Mouse (Mus musculus): ENCODE measurements around the gene Clrn3. TPM values are rescaled to one million over a fixed set of nuclear protein-coding genes. Genes with fewer than 3 reads are reported as not detected.

Gene Clrn3
- polyA plus RNA-seq, 1 experiment from 2014 or later, result not detected

DNA sequence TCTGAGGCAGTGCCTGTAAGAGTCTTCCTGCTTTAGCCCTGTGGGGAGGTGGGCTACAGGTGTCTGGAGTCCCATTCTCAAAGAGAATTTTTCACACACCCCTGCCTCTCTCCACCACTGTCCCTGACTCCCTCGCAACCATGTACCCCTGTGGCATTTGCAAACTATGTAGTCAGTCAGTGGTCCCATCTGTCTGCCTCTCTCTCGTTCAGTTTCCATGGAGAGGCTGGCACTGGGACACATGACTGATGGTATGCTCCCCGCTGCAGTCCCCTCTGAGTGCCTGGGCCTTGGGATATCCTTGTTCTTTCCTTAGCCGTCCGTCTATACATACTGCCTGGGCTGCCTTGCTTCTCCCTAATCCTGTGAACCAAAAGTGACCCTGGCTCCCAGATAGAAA lies 37.6 kb upstream of the Clrn3 start:
- no peak for TF ChIP-seq CTCF (IDR thresholded peaks at IDR 0.05; ENCODE audit: low read depth)
- no peak overlapping the region for H3K9ac ChIP-seq
- H3K9me3 ChIP-seq (ENCODE audit: low read depth, low read length), result no peaks in the 10 kb centered on the region
- H3K4me1 ChIP-seq (ENCODE audit: insufficient read depth), result no peaks in the 10 kb centered on the region
- H3K27me3 ChIP-seq (ENCODE audit: insufficient read depth, low read length), result no peaks in the 10 kb centered on the region
- WGBS, result 67% methylated on average over 5 of the region's 5 CpGs
- H3K4me3 ChIP-seq (ENCODE audit: low read depth, low read length), result no peak overlapping the region
- no peak overlapping the region for H3K4me2 ChIP-seq
- H3K36me3 ChIP-seq (ENCODE audit: insufficient read depth), result no peaks in the 10 kb centered on the region
- ATAC-seq (ENCODE audit: insufficient read depth) (no peak), DNase-seq (no peak)
- H3K27ac ChIP-seq (ENCODE audit: low read depth), result no peak overlapping the region

DNA sequence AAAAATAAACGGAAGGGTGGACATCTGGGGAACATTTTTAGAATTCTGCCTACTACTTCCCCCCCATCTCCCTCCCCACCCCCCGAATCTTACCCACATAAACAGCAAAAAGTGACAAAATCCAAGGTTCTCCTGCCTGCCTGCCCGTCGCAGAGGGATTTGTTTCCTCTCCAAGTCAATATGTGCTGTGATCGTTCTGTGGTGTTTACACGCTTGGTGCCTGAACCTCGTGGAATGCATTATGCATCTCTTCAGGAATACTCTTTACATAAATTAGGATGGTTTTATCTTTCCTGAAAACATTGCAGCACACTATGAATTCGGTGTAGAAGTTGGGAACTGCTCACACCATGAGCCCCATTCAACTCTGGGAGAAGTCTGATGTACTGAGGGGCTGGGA lies 35.6 kb upstream of the Clrn3 start:
- Histone ChIP-seq H3K9me3 (ENCODE audit: low read depth, low read length) (no peaks in the 10 kb centered on the region), H3K9ac (no peak overlapping the region), H3K4me2 (no peak overlapping the region), H3K27me3 (ENCODE audit: insufficient read depth, low read length) (no peaks in the 10 kb centered on the region), H3K4me3 (ENCODE audit: low read depth, low read length) (no peak overlapping the region), H3K36me3 (ENCODE audit: insufficient read depth) (no peaks in the 10 kb centered on the region), H3K27ac (ENCODE audit: low read depth) (no peak overlapping the region), H3K4me1 (ENCODE audit: insufficient read depth) (no peaks in the 10 kb centered on the region)
- DNase-seq, result no peak
- TF ChIP-seq CTCF (IDR thresholded peaks at IDR 0.05; ENCODE audit: low read depth), result no peak
- WGBS, result 67% methylated on average over 8 of the region's 8 CpGs
- no peak for ATAC-seq (ENCODE audit: insufficient read depth)

DNA sequence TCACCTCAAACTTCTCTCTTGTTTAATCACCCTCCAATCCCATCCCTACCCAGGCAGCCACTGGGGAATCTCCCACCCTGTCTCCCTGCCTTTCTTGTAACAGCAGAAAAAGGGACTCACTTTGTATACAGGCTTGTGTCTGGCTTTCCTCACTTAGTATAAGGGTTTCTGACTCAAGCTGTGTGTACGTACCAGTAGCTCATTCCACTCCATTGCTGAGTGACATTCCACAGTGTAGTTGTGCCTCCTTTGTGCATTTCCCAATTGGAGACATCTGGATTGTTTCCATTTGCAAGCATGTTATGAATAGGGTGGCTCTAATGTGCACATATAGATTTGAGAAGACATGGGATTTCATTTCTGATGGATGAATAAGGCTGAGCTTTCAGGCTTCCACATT lies 31.8 kb upstream of the Clrn3 start:
- WGBS, result 41% methylated on average over 1 of the region's 1 CpGs

DNA sequence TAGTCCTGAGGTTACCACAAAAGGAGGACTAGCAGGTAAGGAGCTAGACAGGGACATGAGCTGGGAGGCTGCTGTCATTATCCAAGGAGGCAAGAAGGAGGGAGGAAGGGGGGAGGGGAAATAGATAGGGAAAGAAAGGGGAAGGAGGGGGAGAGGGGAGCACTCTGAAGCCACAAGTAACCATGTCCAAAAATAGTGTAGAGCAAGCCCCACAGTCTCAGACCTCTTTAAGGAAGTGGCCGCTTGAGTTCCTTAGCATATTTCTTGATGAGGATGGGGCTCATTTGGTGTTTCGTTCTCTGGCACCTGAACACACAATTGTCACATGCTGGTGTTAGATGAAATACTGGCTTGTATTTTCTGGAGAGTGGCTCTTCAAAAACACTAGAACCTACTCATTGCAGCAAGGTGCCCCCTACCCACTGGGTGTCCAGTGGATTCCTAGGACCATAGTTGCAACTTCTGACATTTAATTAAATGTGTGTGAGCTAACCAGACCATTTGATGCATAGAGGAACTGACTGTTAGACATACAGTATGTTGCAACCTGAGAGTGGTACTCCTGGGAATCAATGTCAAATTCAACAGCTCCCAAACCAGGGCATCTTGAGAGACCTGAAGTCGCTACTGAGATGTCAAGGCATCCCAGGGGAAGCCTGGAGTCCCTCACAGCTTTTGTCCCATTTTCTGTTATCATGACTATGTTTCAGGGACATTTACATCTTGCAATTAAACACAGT lies 28.4 kb upstream of the Clrn3 start:
- Histone ChIP-seq H3K4me1 (ENCODE audit: insufficient read depth) (no peaks in the 10 kb centered on the region), H3K4me3 (ENCODE audit: low read depth, low read length) (no peak overlapping the region), H3K27ac (ENCODE audit: low read depth) (no peak overlapping the region), H3K27me3 (ENCODE audit: insufficient read depth, low read length) (no peaks in the 10 kb centered on the region), H3K36me3 (ENCODE audit: insufficient read depth) (no peaks in the 10 kb centered on the region), H3K9me3 (ENCODE audit: low read depth, low read length) (no peaks in the 10 kb centered on the region), H3K4me2 (no peak overlapping the region), H3K9ac (no peak overlapping the region)
- WGBS, result 75% methylated on average over 3 of the region's 3 CpGs
- no peak for ATAC-seq (ENCODE audit: insufficient read depth)
- no peak for DNase-seq
- TF ChIP-seq CTCF (IDR thresholded peaks at IDR 0.05; ENCODE audit: low read depth), result no peak

More for the DNA sequence above, 31.8 kb upstream of the Clrn3 start:
- Histone ChIP-seq H3K9me3 (ENCODE audit: low read depth, low read length) (no peaks in the 10 kb centered on the region), H3K4me3 (ENCODE audit: low read depth, low read length) (no peak overlapping the region), H3K27ac (ENCODE audit: low read depth) (no peak overlapping the region), H3K36me3 (ENCODE audit: insufficient read depth) (no peaks in the 10 kb centered on the region), H3K4me1 (ENCODE audit: insufficient read depth) (no peaks in the 10 kb centered on the region), H3K9ac (no peak overlapping the region), H3K4me2 (no peak overlapping the region), H3K27me3 (ENCODE audit: insufficient read depth, low read length) (no peaks in the 10 kb centered on the region)
- no peak for DNase-seq
- ATAC-seq (ENCODE audit: insufficient read depth), result no peak
- no peak for TF ChIP-seq CTCF (IDR thresholded peaks at IDR 0.05; ENCODE audit: low read depth)

DNA sequence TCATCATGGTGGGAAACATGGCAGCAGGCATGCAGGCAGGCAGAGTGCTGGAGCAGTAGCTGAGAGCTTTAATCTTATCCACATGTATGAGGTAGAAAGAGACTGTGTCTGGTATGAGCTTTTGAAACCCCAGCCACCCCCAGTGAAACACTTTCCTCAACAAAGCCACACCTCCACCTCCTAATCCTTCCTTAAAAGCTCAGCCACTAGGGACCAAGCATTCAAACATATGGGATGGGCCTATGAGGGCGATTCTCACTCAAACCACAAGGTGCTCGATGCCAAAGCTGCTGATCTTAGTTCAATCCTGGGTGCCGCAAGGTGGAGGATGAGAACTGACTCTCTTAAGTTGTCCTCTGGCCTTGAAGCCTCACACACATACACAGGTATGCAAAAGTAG lies 25.1 kb upstream of the Clrn3 start:
- Histone ChIP-seq H3K9me3 (ENCODE audit: low read depth, low read length) (no peaks in the 10 kb centered on the region), H3K36me3 (ENCODE audit: insufficient read depth) (no peaks in the 10 kb centered on the region), H3K4me2 (no peak overlapping the region), H3K27ac (ENCODE audit: low read depth) (no peak overlapping the region), H3K27me3 (ENCODE audit: insufficient read depth, low read length) (no peaks in the 10 kb centered on the region), H3K9ac (no peak overlapping the region), H3K4me3 (ENCODE audit: low read depth, low read length) (no peak overlapping the region), H3K4me1 (ENCODE audit: insufficient read depth) (peaks cover 4% of the 10 kb centered on the region; the same call in 1 of the 2 replicates)
- WGBS, result 75% methylated on average over 3 of the region's 3 CpGs
- TF ChIP-seq CTCF (IDR thresholded peaks at IDR 0.05; ENCODE audit: low read depth), result no peak
- no peak for DNase-seq
- no peak for ATAC-seq (ENCODE audit: insufficient read depth)

DNA sequence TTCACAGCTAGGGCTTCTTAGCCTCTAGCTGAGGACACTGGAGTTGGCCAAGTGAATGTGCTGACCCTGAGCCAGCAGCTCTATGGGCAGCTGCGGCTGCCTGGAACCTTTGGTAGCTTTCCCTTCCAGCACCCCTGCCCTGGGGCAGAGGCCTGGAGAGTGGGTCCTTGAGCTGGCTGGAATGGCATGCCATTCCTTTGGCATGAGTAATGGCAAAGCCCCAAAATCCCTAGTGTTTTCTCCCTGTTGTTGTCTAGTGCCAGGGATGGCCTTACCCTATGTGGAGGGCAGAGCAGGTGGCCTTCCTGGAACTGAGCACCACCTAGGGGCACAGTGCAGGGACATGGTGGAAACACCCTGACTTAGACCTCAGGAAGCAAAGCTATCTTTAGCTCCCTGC lies 23.1 kb upstream of the Clrn3 start:
- no peaks in the 10 kb centered on the region for H3K27me3 ChIP-seq (ENCODE audit: insufficient read depth, low read length)
- no peaks in the 10 kb centered on the region for H3K36me3 ChIP-seq (ENCODE audit: insufficient read depth)
- no peaks in the 10 kb centered on the region for H3K9me3 ChIP-seq (ENCODE audit: low read depth, low read length)
- peaks cover 7% of the 10 kb centered on the region; the same call in 1 of the 2 replicates for H3K4me1 ChIP-seq (ENCODE audit: insufficient read depth)
- no peak overlapping the region for H3K4me2 ChIP-seq
- DNase-seq (peak; percentile 30), ATAC-seq (ENCODE audit: insufficient read depth) (peak; percentile 66; the same call in 1 of the 2 replicates)
- TF ChIP-seq CTCF (IDR thresholded peaks at IDR 0.05; ENCODE audit: low read depth), result peak; percentile 23; the same call in 1 of the 2 replicates
- no peak overlapping the region for H3K9ac ChIP-seq
- H3K27ac ChIP-seq (ENCODE audit: low read depth), result no peak overlapping the region
- WGBS, result 58% methylated on average over 1 of the region's 1 CpGs
- H3K4me3 ChIP-seq (ENCODE audit: low read depth, low read length), result no peak overlapping the region

DNA sequence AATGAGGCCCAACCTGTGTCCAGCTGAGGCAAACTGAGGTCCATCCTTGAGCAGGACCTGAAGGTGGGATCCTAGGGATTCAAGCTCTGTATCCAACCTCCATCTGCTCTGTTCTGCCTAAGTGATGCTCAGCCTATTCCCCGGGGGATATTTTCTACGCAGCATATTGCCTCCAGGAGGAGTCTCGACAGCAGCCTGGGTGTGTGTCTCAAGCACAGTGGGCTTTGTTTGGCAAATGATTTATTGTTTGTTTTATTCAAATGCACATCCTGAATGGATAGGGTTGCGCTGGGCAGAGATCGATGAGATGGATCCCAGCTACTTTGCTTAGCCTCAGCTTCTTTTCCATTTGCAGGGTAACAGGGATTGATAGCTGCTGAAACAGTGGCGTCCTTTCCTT lies 20.0 kb upstream of the Clrn3 start:
- no peak overlapping the region for H3K27ac ChIP-seq (ENCODE audit: low read depth)
- no peaks in the 10 kb centered on the region for H3K9me3 ChIP-seq (ENCODE audit: low read depth, low read length)
- TF ChIP-seq CTCF (IDR thresholded peaks at IDR 0.05; ENCODE audit: low read depth), result no peak
- H3K4me2 ChIP-seq, result no peak overlapping the region
- H3K4me1 ChIP-seq (ENCODE audit: insufficient read depth), result peaks cover 7% of the 10 kb centered on the region; the same call in 1 of the 2 replicates
- ATAC-seq (ENCODE audit: insufficient read depth) (no peak), DNase-seq (no peak)
- 76% methylated on average over 6 of the region's 6 CpGs for WGBS
- H3K4me3 ChIP-seq (ENCODE audit: low read depth, low read length), result no peak overlapping the region
- no peak overlapping the region for H3K9ac ChIP-seq
- no peaks in the 10 kb centered on the region for H3K27me3 ChIP-seq (ENCODE audit: insufficient read depth, low read length)
- H3K36me3 ChIP-seq (ENCODE audit: insufficient read depth), result no peaks in the 10 kb centered on the region
